Mouse (Mus musculus): ENCODE results near the gene Bckdhb. TPM values are rescaled to one million over a fixed set of nuclear protein-coding genes. Genes with fewer than 3 reads are reported as not detected.

Bckdhb gene
- 41.0 and 43.7 TPM in 2 replicates for polyA plus RNA-seq (2015; fragmentation: Nextera tagmentation; extraction: Ambion mirVana)

- Histone ChIP-seq H3K4me3 (peak within 1 kb of the TSS; percentile 85), H3K27me3 (no peaks in the 10 kb centered on the region), H3K27ac (no peak within 1 kb of the TSS), H3K9me3 (no peaks in the 10 kb centered on the region), H3K36me3 (no peaks in the 10 kb centered on the region), H3K4me1 (peaks cover 10% of the 10 kb centered on the region; the same call in 1 of the 2 replicates), H3K9ac (peak within 1 kb of the TSS; percentile 67), H3K4me2 (peak within 1 kb of the TSS; percentile 72)
- ATAC-seq (ENCODE audit: borderline replicate concordance, extremely low read depth, low FRiP score, low TSS enrichment), result peak; percentile 100
- under 1% methylated on average over 46 of the region's 46 CpGs for WGBS
These were observed at the start of gene Bckdhb for GRCm38 (mm10) chr9:83924878-83925687. TSS of gene Bckdhb (plus strand) at chr9:83925145.

GRCm38 (mm10) chr9:83882191-83882590 is 42.8 kb upstream of the Bckdhb start:
- 73% methylated on average over 6 of the region's 6 CpGs for WGBS
- H3K4me3 ChIP-seq, result no peak overlapping the region
- no peaks in the 10 kb centered on the region for H3K36me3 ChIP-seq
- no peak overlapping the region for H3K4me2 ChIP-seq
- no peaks in the 10 kb centered on the region for H3K27me3 ChIP-seq
- H3K9ac ChIP-seq, result no peak overlapping the region
- ATAC-seq (ENCODE audit: borderline replicate concordance, extremely low read depth, low FRiP score, low TSS enrichment), result no peak
- no peaks in the 10 kb centered on the region for H3K9me3 ChIP-seq
- no peak overlapping the region for H3K27ac ChIP-seq
- no peaks in the 10 kb centered on the region for H3K4me1 ChIP-seq

- Histone ChIP-seq H3K4me1 (no peaks in the 10 kb centered on the region), H3K9me3 (no peaks in the 10 kb centered on the region), H3K36me3 (no peaks in the 10 kb centered on the region), H3K27me3 (no peaks in the 10 kb centered on the region), H3K9ac (no peak overlapping the region), H3K4me2 (no peak overlapping the region), H3K4me3 (no peak overlapping the region), H3K27ac (no peak overlapping the region)
- no peak for ATAC-seq (ENCODE audit: borderline replicate concordance, extremely low read depth, low FRiP score, low TSS enrichment)
These were observed 38.8 kb upstream of the Bckdhb start for GRCm38 (mm10) chr9:83886149-83886548.

GRCm38 (mm10) chr9:83888214-83888613 is 36.7 kb upstream of the Bckdhb start:
- Histone ChIP-seq H3K36me3 (no peaks in the 10 kb centered on the region), H3K9me3 (no peaks in the 10 kb centered on the region), H3K4me2 (no peak overlapping the region), H3K4me1 (no peaks in the 10 kb centered on the region), H3K27me3 (no peaks in the 10 kb centered on the region), H3K9ac (no peak overlapping the region), H3K4me3 (no peak overlapping the region), H3K27ac (no peak overlapping the region)
- 70% methylated on average over 5 of the region's 5 CpGs for WGBS
- ATAC-seq (ENCODE audit: borderline replicate concordance, extremely low read depth, low FRiP score, low TSS enrichment), result no peak

GRCm38 (mm10) chr9:83893073-83893472 is 31.9 kb upstream of the Bckdhb start:
- no peak overlapping the region for H3K9ac ChIP-seq
- H3K9me3 ChIP-seq, result no peaks in the 10 kb centered on the region
- 58% methylated on average over 8 of the region's 8 CpGs for WGBS
- H3K4me3 ChIP-seq, result no peak overlapping the region
- H3K27me3 ChIP-seq, result no peaks in the 10 kb centered on the region
- H3K4me2 ChIP-seq, result no peak overlapping the region
- H3K36me3 ChIP-seq, result no peaks in the 10 kb centered on the region
- no peak overlapping the region for H3K27ac ChIP-seq
- H3K4me1 ChIP-seq, result no peaks in the 10 kb centered on the region
- no peak for ATAC-seq (ENCODE audit: borderline replicate concordance, extremely low read depth, low FRiP score, low TSS enrichment)

GRCm38 (mm10) chr9:83893767-83894330 is 31.1 kb upstream of the Bckdhb start:
- Histone ChIP-seq H3K36me3 (no peaks in the 10 kb centered on the region), H3K9ac (no peak overlapping the region), H3K9me3 (no peaks in the 10 kb centered on the region), H3K4me1 (no peaks in the 10 kb centered on the region), H3K4me3 (no peak overlapping the region), H3K27me3 (no peaks in the 10 kb centered on the region), H3K27ac (no peak overlapping the region), H3K4me2 (no peak overlapping the region)
- 54% methylated on average over 4 of the region's 4 CpGs for WGBS
- ATAC-seq (ENCODE audit: borderline replicate concordance, extremely low read depth, low FRiP score, low TSS enrichment), result no peak

GRCm38 (mm10) chr9:83902086-83902485 is 22.9 kb upstream of the Bckdhb start:
- ATAC-seq (ENCODE audit: borderline replicate concordance, extremely low read depth, low FRiP score, low TSS enrichment), result no peak
- no peaks in the 10 kb centered on the region for H3K36me3 ChIP-seq
- H3K9ac ChIP-seq, result no peak overlapping the region
- no peaks in the 10 kb centered on the region for H3K27me3 ChIP-seq
- H3K27ac ChIP-seq, result no peak overlapping the region
- no peaks in the 10 kb centered on the region for H3K4me1 ChIP-seq
- WGBS, result 75% methylated on average over 2 of the region's 2 CpGs
- H3K4me3 ChIP-seq, result no peak overlapping the region
- H3K4me2 ChIP-seq, result no peak overlapping the region
- no peaks in the 10 kb centered on the region for H3K9me3 ChIP-seq

GRCm38 (mm10) chr9:83905820-83906219 is 19.1 kb upstream of the Bckdhb start:
- WGBS, result 55% methylated on average over 4 of the region's 4 CpGs
- H3K4me1 ChIP-seq, result no peaks in the 10 kb centered on the region
- no peak overlapping the region for H3K4me3 ChIP-seq
- no peak overlapping the region for H3K27ac ChIP-seq
- no peaks in the 10 kb centered on the region for H3K9me3 ChIP-seq
- no peaks in the 10 kb centered on the region for H3K36me3 ChIP-seq
- H3K9ac ChIP-seq, result no peak overlapping the region
- H3K4me2 ChIP-seq, result no peak overlapping the region
- ATAC-seq (ENCODE audit: borderline replicate concordance, extremely low read depth, low FRiP score, low TSS enrichment), result no peak
- no peaks in the 10 kb centered on the region for H3K27me3 ChIP-seq

- Histone ChIP-seq H3K4me3 (no peak overlapping the region), H3K9ac (no peak overlapping the region), H3K4me2 (no peak overlapping the region), H3K27ac (no peak overlapping the region), H3K27me3 (no peaks in the 10 kb centered on the region), H3K36me3 (no peaks in the 10 kb centered on the region), H3K4me1 (no peaks in the 10 kb centered on the region), H3K9me3 (no peaks in the 10 kb centered on the region)
- WGBS, result 75% methylated on average over 3 of the region's 3 CpGs
- ATAC-seq (ENCODE audit: borderline replicate concordance, extremely low read depth, low FRiP score, low TSS enrichment), result no peak
These were observed 17.9 kb upstream of the Bckdhb start for GRCm38 (mm10) chr9:83907017-83907416.

GRCm38 (mm10) chr9:83909836-83910235 is 15.1 kb upstream of the Bckdhb start:
- H3K36me3 ChIP-seq, result no peaks in the 10 kb centered on the region
- no peaks in the 10 kb centered on the region for H3K9me3 ChIP-seq
- ATAC-seq (ENCODE audit: borderline replicate concordance, extremely low read depth, low FRiP score, low TSS enrichment), result no peak
- H3K4me3 ChIP-seq, result no peak overlapping the region
- 75% methylated on average over 2 of the region's 2 CpGs for WGBS
- H3K4me2 ChIP-seq, result no peak overlapping the region
- H3K9ac ChIP-seq, result no peak overlapping the region
- no peaks in the 10 kb centered on the region for H3K4me1 ChIP-seq
- H3K27me3 ChIP-seq, result no peaks in the 10 kb centered on the region
- no peak overlapping the region for H3K27ac ChIP-seq

GRCm38 (mm10) chr9:83910926-83911325 is 14.0 kb upstream of the Bckdhb start:
- no peak overlapping the region for H3K27ac ChIP-seq
- H3K9me3 ChIP-seq, result no peaks in the 10 kb centered on the region
- H3K4me1 ChIP-seq, result no peaks in the 10 kb centered on the region
- no peak overlapping the region for H3K9ac ChIP-seq
- no peaks in the 10 kb centered on the region for H3K36me3 ChIP-seq
- H3K4me2 ChIP-seq, result no peak overlapping the region
- H3K27me3 ChIP-seq, result no peaks in the 10 kb centered on the region
- ATAC-seq (ENCODE audit: borderline replicate concordance, extremely low read depth, low FRiP score, low TSS enrichment), result no peak
- 77% methylated on average over 2 of the region's 2 CpGs for WGBS
- H3K4me3 ChIP-seq, result no peak overlapping the region

GRCm38 (mm10) chr9:83922076-83922475 is 2.9 kb upstream of the Bckdhb start:
- H3K27ac ChIP-seq, result no peak overlapping the region
- H3K36me3 ChIP-seq, result no peaks in the 10 kb centered on the region
- H3K9me3 ChIP-seq, result no peaks in the 10 kb centered on the region
- H3K4me1 ChIP-seq, result peaks cover 10% of the 10 kb centered on the region; the same call in 1 of the 2 replicates
- no peak overlapping the region for H3K4me3 ChIP-seq
- no peak for ATAC-seq (ENCODE audit: borderline replicate concordance, extremely low read depth, low FRiP score, low TSS enrichment)
- 72% methylated on average over 3 of the region's 3 CpGs for WGBS
- H3K27me3 ChIP-seq, result no peaks in the 10 kb centered on the region
- H3K4me2 ChIP-seq, result no peak overlapping the region
- H3K9ac ChIP-seq, result no peak overlapping the region
